Mouse (Mus musculus) testis, adult 2 months (tissue): ENCODE results near the gene Nprl3.

Experiments used
- CTCF ChIP-seq: fragments of 200-500 bp; IDR thresholded peaks from 2 replicates; pipeline ENCODE4 v1.5.1; 2012; ENCODE audit warnings: low read depth, mild to moderate bottlenecking, inconsistent platforms, low read length, moderate library complexity; ENCODE audit not compliant: control insufficient read depth, insufficient read depth, insufficient replicate concordance
- POLR2A ChIP-seq: fragments of 200-500 bp; IDR thresholded peaks from 2 replicates; pipeline ENCODE4 v1.6.1; 2012; ENCODE audit warnings: low read depth, mild to moderate bottlenecking, inconsistent platforms, low read length, moderate library complexity; ENCODE audit not compliant: control insufficient read depth

DNA sequence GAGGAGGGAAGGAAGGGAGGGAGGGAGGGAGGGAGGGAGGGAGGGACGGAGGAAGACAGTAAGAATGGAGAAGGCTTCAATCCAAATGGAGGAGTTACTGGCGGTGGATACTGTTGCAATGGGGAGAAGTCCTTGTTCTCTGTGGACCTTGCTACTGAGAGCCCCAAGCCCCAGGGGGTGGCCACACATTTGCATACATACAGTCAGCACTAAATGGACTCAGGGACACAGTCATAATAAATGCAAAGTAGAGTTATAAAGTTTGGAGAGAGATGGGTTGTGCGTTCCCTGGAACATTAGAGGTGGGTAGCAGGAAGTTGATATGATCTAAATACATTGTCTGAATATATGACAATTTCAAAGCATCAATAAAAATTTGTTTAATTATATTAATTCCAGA, 81.5 kb downstream of the Nprl3 start:
- TF ChIP-seq CTCF (no peak), POLR2A (no peak)
